Mouse (Mus musculus): ENCODE results near the gene Lpcat4.

- TF ChIP-seq CTCF (IDR thresholded peaks at IDR 0.05; ENCODE audit: low read depth, low read length) (no peak), POLR2A (IDR thresholded peaks at IDR 0.05; ENCODE audit: extremely low read depth, insufficient read depth, low read length) (no peak)
Measured at GRCm38 (mm10) chr2:112292823-112293222, 53.6 kb downstream of the Lpcat4 start.

All from liver, adult 2 months (tissue).